ENCODE assay signal across 20 mouse cellular contexts in genomic region chr5:27271336-27271735, GRCm38 (mm10).
A peak's percentile ranks its signal among the peaks of the same experiment; 100 is the strongest.
DNase-seq lines count a peak whose midpoint lies in the region; TF ChIP-seq lines count a peak whose summit lies in the region.
"Had no signal": no experiment of that assay in that cellular context is flagged by ENCODE, and none has a peak within 500 bp of the region (broad histone marks: within the 10 kb centered on the region; RNA-seq: fewer than 3 reads in every experiment).

No protein-coding gene starts in this region.

- no peak for TF ChIP-seq POLR2A in cerebellum, adult 2 months (IDR thresholded peaks at IDR 0.05; ENCODE audit: borderline replicate concordance, insufficient read depth, low read length)

- peaks cover 41% of the 10 kb centered on the region for H3K4me1 ChIP-seq in cerebellum, adult 2 months (ENCODE audit: control insufficient read depth, insufficient read depth, low read length)
- H3K4me1 ChIP-seq: embryonic facial prominence, embryonic 15.5 days; heart, embryonic 12.5 days; hindbrain, embryonic 10.5 days; intestine, embryonic 15.5 days had no signal

- 23% methylated on average over 4 of the region's 4 CpGs for WGBS in cerebellum, adult 2 months

- H3K4me3 ChIP-seq in cerebellum, adult 2 months (replicated peaks; ENCODE audit: insufficient read depth, low read depth, low read length) = no peak overlapping the region
- H3K4me3 ChIP-seq: embryonic facial prominence, embryonic 15.5 days; erythroblast, embryonic 14.5 days; forebrain, embryonic 10.5 days; gastrocnemius, adult 2 months; heart, embryonic 12.5 days; hindbrain, embryonic 10.5 days; intestine, embryonic 15.5 days had no signal

- intact Hi-C loops in left cerebral cortex, postnatal 4 days (cut with DNase I) = no loop called here

- no peak overlapping the region for H3K27ac ChIP-seq in cerebellum, adult 2 months (ENCODE audit: insufficient read depth, low read length)
- H3K27ac ChIP-seq: embryonic facial prominence, embryonic 15.5 days; forebrain, embryonic 10.5 days; gastrocnemius, adult 2 months; hindbrain, embryonic 10.5 days; hindbrain, embryonic 14.5 days; intestine, embryonic 15.5 days had no signal

- peak; percentile 24 for DNase-seq in left cerebral cortex, postnatal 4 days
- no peak for DNase-seq in left cerebral cortex, adult 9 months (ENCODE audit: low spot score in 2 of 2)
- DNase-seq in cerebellum, adult 2 months = peak; percentile 68 to 81
- DNase-seq in cerebellum, postnatal 10 days = peak; percentile 72 to 81
- no peak for DNase-seq in kidney, adult 9 months
- no peak for DNase-seq in testis, postnatal 10 days (ENCODE audit: low spot score)
- DNase-seq in right cerebral cortex, postnatal 25 days = no peak
- DNase-seq: adrenal gland, adult 2 months; adrenal gland, postnatal 25 days; embryo, embryonic 11 days; gastrocnemius, adult 2 months; gastrocnemius, postnatal 25 days had no signal

- no peak for TF ChIP-seq CTCF in cerebellum, adult 2 months (IDR thresholded peaks at IDR 0.05; ENCODE audit: borderline replicate concordance, insufficient read depth, low read depth, low read length)

- H3K27me3 ChIP-seq in cerebellum, adult 2 months (ENCODE audit: control insufficient read depth, insufficient read depth, low read length) = no peaks in the 10 kb centered on the region
- H3K27me3 ChIP-seq: CH12.LX; embryonic facial prominence, embryonic 15.5 days; heart, embryonic 12.5 days; intestine, embryonic 15.5 days had no signal

Comparison
In these comparisons a context has a peak if more than half of its experiments do, and no peak if none do; other contexts are left out.
1. DNase-seq: peak in left cerebral cortex, postnatal 4 days (single experiment), cerebellum, adult 2 months (2 of 2) and cerebellum, postnatal 10 days (2 of 2); none in left cerebral cortex, adult 9 months (0 of 2), kidney, adult 9 months (single experiment), testis, postnatal 10 days (single experiment) and right cerebral cortex, postnatal 25 days (single experiment).